ENCODE assay signal across 28 mouse cellular contexts in the genomic region with DNA sequence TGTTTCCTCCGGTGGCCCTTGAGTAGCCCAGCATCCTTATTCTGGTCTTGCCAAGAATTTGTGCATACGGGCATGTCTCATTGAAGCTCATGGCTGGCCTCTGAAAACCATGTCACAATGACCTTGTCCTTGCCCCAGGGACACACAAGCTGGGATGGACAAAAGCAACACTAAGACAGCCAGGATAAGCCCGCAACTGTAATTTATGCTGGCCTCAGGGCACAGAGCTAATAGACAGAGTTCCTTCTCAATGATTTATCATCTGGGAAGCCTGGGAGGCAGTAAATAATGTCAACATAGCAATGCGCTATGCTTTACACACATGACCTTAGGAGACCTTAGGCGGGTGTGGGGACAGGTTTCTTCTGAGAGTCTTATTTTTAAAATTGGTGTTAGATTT. TPM values are rescaled to one million over a fixed set of nuclear protein-coding genes. Genes with fewer than 3 reads are reported as not detected.
DNase-seq lines count a peak whose midpoint lies in the region.
"Had no signal": no experiment of that assay in that cellular context is flagged by ENCODE, and none has a peak within 500 bp of the region (broad histone marks: within the 10 kb centered on the region; RNA-seq: fewer than 3 reads in every experiment).

No protein-coding gene starts in this region.

- DNase-seq in adrenal gland, adult 2 months: peak; percentile 89
- DNase-seq in adrenal gland, adult 18-20 months (ENCODE audit: low spot score in 2 of 2): no peak
- DNase-seq in kidney, adult 11 months: peak; percentile 45
- no peak for DNase-seq in kidney, postnatal 14 days
- peak; percentile 47 for DNase-seq in retina, postnatal 1 day
- DNase-seq in retina, embryonic 14.5 days (ENCODE audit: low spot score): no peak
- DNase-seq in MN1 (ENCODE audit: low spot score): no peak
- no peak for DNase-seq in layer of hippocampus, postnatal 10 days (ENCODE audit: low spot score in 2 of 2)
- DNase-seq: cerebellum, adult 11 months; cerebellum, postnatal 10 days; gastrocnemius, postnatal 36 days; kidney, postnatal 4 days; left cerebral cortex, postnatal 4 days; lung, embryonic 14.5 days; thymus, postnatal 25 days had no signal

RNA-seq across cellular contexts. Expression of gene Ghdc, which starts 28.7 kb away (rescaled TPM):
- 10 to 100 TPM; 21.6 to 26.0 TPM for total RNA-seq in adrenal gland, adult 2 months (2021)
- polyA plus RNA-seq in adrenal gland, adult 2 months (2012; rRNA removed): 26.8 and 27.6 TPM in 2 replicates
- total RNA-seq in adrenal gland, adult 18-20 months (2021): 10 to 100 TPM; 17.8 to 21.4 TPM
- 1 to 10 TPM; 5.5 to 7.2 TPM for total RNA-seq in layer of hippocampus, postnatal 10 days (2021)

RNA-seq across cellular contexts. Expression of gene Hcrt, which starts 36.7 kb away (rescaled TPM):
- not detected for total RNA-seq in adrenal gland, adult 2 months (2021)
- not detected in 2 replicates for polyA plus RNA-seq in adrenal gland, adult 2 months (2012; rRNA removed)
- total RNA-seq in adrenal gland, adult 18-20 months (2021): not detected
- total RNA-seq in layer of hippocampus, postnatal 10 days (2021): under 1 TPM in 1 of 2 experiments, not detected in 1; 0.62 TPM
- total RNA-seq: gastrocnemius, postnatal 36 days; heart, adult 8-10 months; heart, postnatal 25 days; layer of hippocampus, postnatal 14 days; left cerebral cortex, adult 8-10 months; left cerebral cortex, postnatal 4 days; megakaryocyte, adult 5-6 weeks; neutrophil, adult 5-6 weeks had no signal
- polyA plus RNA-seq: embryonic facial prominence, embryonic 15.5 days; heart, embryonic 14.5 days; intestine, embryonic 15.5 days; kidney, embryonic 14.5 days; limb, embryonic 15.5 days; liver, embryonic 14.5 days; lung, embryonic 14.5 days; stomach, embryonic 14.5 days had no signal

RNA-seq across cellular contexts. Expression of gene Kcnh4, which starts 39.7 kb away (rescaled TPM):
- total RNA-seq in adrenal gland, adult 2 months (2021): under 1 TPM; 0.28 to 0.32 TPM
- 0.45 and 0.57 TPM in 2 replicates for polyA plus RNA-seq in adrenal gland, adult 2 months (2012; rRNA removed)
- under 1 TPM; 0.10 to 0.16 TPM for total RNA-seq in adrenal gland, adult 18-20 months (2021)
- total RNA-seq in layer of hippocampus, postnatal 10 days (2021): 1 to 10 TPM; 1.5 to 2.2 TPM
- total RNA-seq: gastrocnemius, postnatal 36 days; heart, adult 8-10 months; heart, postnatal 25 days; megakaryocyte, adult 5-6 weeks had no signal
- polyA plus RNA-seq: heart, embryonic 14.5 days; kidney, embryonic 14.5 days; limb, embryonic 15.5 days; liver, embryonic 14.5 days; lung, embryonic 14.5 days had no signal

RNA-seq across cellular contexts. Expression of gene Stat5b, which starts 51.1 kb away (rescaled TPM):
- 10 to 100 TPM; 60.3 to 65.3 TPM for total RNA-seq in adrenal gland, adult 2 months (2021)
- 43.8 and 53.8 TPM in 2 replicates for polyA plus RNA-seq in adrenal gland, adult 2 months (2012; rRNA removed)
- 10 to 100 TPM; 40.1 to 74.3 TPM for total RNA-seq in adrenal gland, adult 18-20 months (2021)
- total RNA-seq in layer of hippocampus, postnatal 10 days (2021): 10 to 100 TPM; 12.2 to 13.0 TPM

RNA-seq across cellular contexts. Expression of gene Stat5a, which starts 59.7 kb away (rescaled TPM):
- 10 to 100 TPM; 27.0 to 38.0 TPM for total RNA-seq in adrenal gland, adult 2 months (2021)
- polyA plus RNA-seq in adrenal gland, adult 2 months (2012; rRNA removed): 45.1 and 51.2 TPM in 2 replicates
- 10 to 100 TPM; 28.0 to 29.3 TPM for total RNA-seq in adrenal gland, adult 18-20 months (2021)
- 1 to 10 TPM; 2.4 to 3.9 TPM for total RNA-seq in layer of hippocampus, postnatal 10 days (2021)

Comparison
In these comparisons a context has a peak if more than half of its experiments do, and no peak if none do; other contexts are left out.
1. DNase-seq: peak in adrenal gland, adult 2 months (single experiment), kidney, adult 11 months (single experiment) and retina, postnatal 1 day (single experiment); none in adrenal gland, adult 18-20 months (0 of 2), kidney, postnatal 14 days (single experiment), retina, embryonic 14.5 days (single experiment), MN1 (single experiment) and layer of hippocampus, postnatal 10 days (0 of 2).